8 mouse cellular contexts compared by ENCODE assay signal in the genomic region with DNA sequence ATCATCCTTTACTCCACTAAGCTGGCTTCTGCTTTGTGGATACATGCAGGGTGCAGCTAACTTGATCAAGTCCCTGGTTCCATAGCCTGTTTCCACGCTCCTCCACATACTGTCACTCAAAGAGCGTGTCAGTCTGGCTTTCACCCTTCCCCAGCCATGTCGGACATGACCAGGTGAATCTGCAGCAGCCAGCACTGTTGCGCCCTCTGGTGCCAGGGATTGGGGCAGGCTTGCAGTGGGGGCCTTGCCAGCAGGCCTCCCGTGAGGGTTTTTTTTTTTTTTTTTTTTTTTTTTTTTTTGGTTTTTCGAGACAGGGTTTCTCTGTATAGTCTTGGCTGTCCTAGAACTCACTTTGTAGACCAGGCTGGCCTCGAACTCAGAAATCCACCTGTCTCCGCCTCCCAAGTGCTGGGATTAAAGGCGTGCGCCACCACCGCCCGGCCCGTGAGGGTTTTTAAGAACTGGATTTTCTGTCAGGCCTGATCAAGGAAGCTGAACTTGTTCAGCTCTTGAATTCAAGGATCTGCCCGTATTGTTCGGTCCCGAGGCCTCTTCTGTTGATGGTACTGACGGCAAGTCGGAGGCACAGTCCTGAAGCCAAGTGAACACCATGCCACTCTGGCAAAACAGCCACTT. TPM values are rescaled to one million over a fixed set of nuclear protein-coding genes. Genes with fewer than 3 reads are reported as not detected.
DNase-seq lines count a peak whose midpoint lies in the region; ATAC-seq and TF ChIP-seq lines count a peak whose summit lies in the region.

No protein-coding gene starts in this region.

- no peak for TF ChIP-seq EP300 in MEL (IDR thresholded peaks at IDR 0.05; ENCODE audit: low read depth in 1 of 2, low read length in 2 of 2)
- TF ChIP-seq EP300 in stomach, postnatal 0 days (optimal IDR thresholded peaks at IDR 0.05): no peak

- no peak for DNase-seq in left cerebral cortex, adult 2 months (ENCODE audit: extremely low spot score in 1 of 2, low spot score in 2 of 2)
- no peak for DNase-seq in left cerebral cortex, postnatal 36 days (ENCODE audit: low spot score in 2 of 2)
- DNase-seq in MEL (ENCODE audit: low read depth, low spot score): peak; percentile 38
- DNase-seq in cerebellum, adult 9-11 months: peak; percentile 80
- DNase-seq in induced T-regulatory cell, adult 2 months (ENCODE audit: low read depth): peak; percentile 79
- peak; percentile 65 for DNase-seq in lung, embryonic 14.5 days
- DNase-seq in stomach, postnatal 0 days (ENCODE audit: low spot score): peak; percentile 80
- DNase-seq in layer of hippocampus, postnatal 14 days (ENCODE audit: low spot score in 2 of 2): no peak

- H3K4me1 ChIP-seq in MEL (ENCODE audit: control insufficient read depth in 1 of 2, insufficient read depth in 2 of 2, low read length in 2 of 2): no peaks in the 10 kb centered on the region
- no peaks in the 10 kb centered on the region for H3K4me1 ChIP-seq in lung, embryonic 14.5 days (ENCODE audit: insufficient read depth)
- H3K4me1 ChIP-seq in stomach, postnatal 0 days (replicated peaks; ENCODE audit: control insufficient read depth, insufficient read depth): no peaks in the 10 kb centered on the region

- TF ChIP-seq POLR2A in MEL (IDR thresholded peaks at IDR 0.05; ENCODE audit: control insufficient read depth in 1 of 2, insufficient read depth in 1 of 2, low read depth in 1 of 2, low read length in 2 of 2, poor library complexity in 1 of 2): no peak

- H3K4me3 ChIP-seq in left cerebral cortex, adult 2 months: no peak overlapping the region
- no peak overlapping the region for H3K4me3 ChIP-seq in MEL (ENCODE audit: control insufficient read depth in 1 of 2, insufficient read depth in 1 of 2, low read depth in 2 of 2, low read length in 2 of 2)
- no peak overlapping the region for H3K4me3 ChIP-seq in lung, embryonic 14.5 days (ENCODE audit: low read depth, low read length)
- no peak overlapping the region for H3K4me3 ChIP-seq in stomach, postnatal 0 days (ENCODE audit: low read depth, low read length)

- peak; percentile 47 for TF ChIP-seq CTCF in left cerebral cortex, adult 2 months (IDR thresholded peaks at IDR 0.05)
- TF ChIP-seq CTCF in MEL (IDR thresholded peaks at IDR 0.05 in 2 of 3, conservative IDR thresholded peaks at IDR 0.05 in 1 of 3; ENCODE audit: control insufficient read depth in 1 of 3, insufficient read depth in 1 of 3, low read depth in 2 of 3, low read length in 3 of 3, poor library complexity in 1 of 3, severe bottlenecking in 1 of 3): peak; percentile 23 to 76 (median 49); a peak in 5 of 6 replicates
- peak; percentile 70 for TF ChIP-seq CTCF in lung, embryonic 14.5 days (IDR thresholded peaks at IDR 0.05; ENCODE audit: low read depth)
- peak; percentile 80 for TF ChIP-seq CTCF in stomach, postnatal 0 days (IDR thresholded peaks at IDR 0.05; ENCODE audit: low read depth)

- H3K4me2 ChIP-seq in lung, embryonic 14.5 days: no peak overlapping the region
- no peak overlapping the region for H3K4me2 ChIP-seq in stomach, postnatal 0 days (replicated peaks; ENCODE audit: low read depth)

- H3K9me3 ChIP-seq in MEL (replicated peaks; ENCODE audit: insufficient read depth, low read length): no peaks in the 10 kb centered on the region
- no peaks in the 10 kb centered on the region for H3K9me3 ChIP-seq in lung, embryonic 14.5 days (ENCODE audit: low read depth, low read length)
- H3K9me3 ChIP-seq in stomach, postnatal 0 days (ENCODE audit: control insufficient read depth, low read length): no peaks in the 10 kb centered on the region

- TF ChIP-seq RAD21 in MEL (IDR thresholded peaks at IDR 0.05; ENCODE audit: low read depth, low read length): peak; percentile 19

- H3K9ac ChIP-seq in MEL (ENCODE audit: control insufficient read depth, low read depth, low read length, poor library complexity, severe bottlenecking): no peak overlapping the region
- no peak overlapping the region for H3K9ac ChIP-seq in lung, embryonic 14.5 days
- H3K9ac ChIP-seq in stomach, postnatal 0 days (ENCODE audit: low read length): no peak overlapping the region

- H3K79me2 ChIP-seq in MEL (ENCODE audit: control insufficient read depth, insufficient read depth, low read length, poor library complexity): no peaks in the 10 kb centered on the region

- intact Hi-C loops in left cerebral cortex, adult 2 months (cut with DNase I): no loop called here
- intact Hi-C loops in left cerebral cortex, postnatal 36 days (cut with DNase I): no loop called here

- H3K27me3 ChIP-seq in MEL (ENCODE audit: control insufficient read depth in 1 of 2, insufficient read depth in 2 of 2, low read length in 2 of 2): no peaks in the 10 kb centered on the region
- no peaks in the 10 kb centered on the region for H3K27me3 ChIP-seq in lung, embryonic 14.5 days (ENCODE audit: insufficient read depth, low read length)
- H3K27me3 ChIP-seq in stomach, postnatal 0 days (ENCODE audit: control insufficient read depth, insufficient read depth, low read length): no peaks in the 10 kb centered on the region

- no peak overlapping the region for H3K27ac ChIP-seq in left cerebral cortex, adult 2 months
- H3K27ac ChIP-seq in MEL (ENCODE audit: control insufficient read depth, low read depth, low read length): no peak overlapping the region
- H3K27ac ChIP-seq in lung, embryonic 14.5 days (ENCODE audit: low read depth): no peak overlapping the region
- H3K27ac ChIP-seq in stomach, postnatal 0 days (replicated peaks): no peak overlapping the region

- peaks cover 0 to 24% of the 10 kb centered on the region in 2 experiments; a peak in 2 of 4 replicates for H3K36me3 ChIP-seq in MEL (ENCODE audit: control insufficient read depth in 1 of 2, insufficient read depth in 2 of 2, low read length in 2 of 2)
- peaks cover 95% of the 10 kb centered on the region for H3K36me3 ChIP-seq in lung, embryonic 14.5 days (ENCODE audit: insufficient read depth)
- H3K36me3 ChIP-seq in stomach, postnatal 0 days (ENCODE audit: control insufficient read depth, insufficient read depth, low read length): peaks cover 56% of the 10 kb centered on the region

- 84% methylated on average over 17 of the region's 18 CpGs for WGBS in lung, embryonic 14.5 days
- WGBS in stomach, postnatal 0 days: 78% methylated on average over 16 of the region's 18 CpGs

- no peak for ATAC-seq in lung, embryonic 14.5 days (ENCODE audit: insufficient read depth)
- peak; percentile 43; the same call in 1 of the 2 replicates for ATAC-seq in stomach, postnatal 0 days (ENCODE audit: low FRiP score, low TSS enrichment)

TF ChIP-seq in MEL, 35 proteins besides CTCF, POLR2A, EP300 and RAD21:
- no peak for TF ChIP-seq MAZ (IDR thresholded peaks at IDR 0.05; ENCODE audit: low read depth, low read length)
- TF ChIP-seq SMC3 (IDR thresholded peaks at IDR 0.05; ENCODE audit: low read depth, low read length): peak; percentile 56
- TF ChIP-seq ZNF384 (IDR thresholded peaks at IDR 0.05; ENCODE audit: low read depth, low read length): peak; percentile 73
TF ChIP-seq in MEL: peak in this region for 2.

RNA-seq across cellular contexts. Expression of gene Prrc2b, which starts 41.1 kb away (rescaled TPM):
- 100 to 1,000 TPM; 268 to 280 TPM for total RNA-seq in left cerebral cortex, adult 2 months (2021)
- total RNA-seq in left cerebral cortex, postnatal 36 days (2021): 100 to 1,000 TPM; 257 to 259 TPM
- 14.8 and 18.4 TPM in 2 replicates for total RNA-seq in MEL (2012; rRNA removed)
- polyA plus RNA-seq in MEL (2012; ENCODE audit: insufficient read depth in 1 of 2, insufficient read length in 2 of 2, low read depth in 1 of 2, low replicate concordance in 2 of 2, missing spikeins in 1 of 2): 10 to 100 TPM; 42.2 to 42.9 TPM
- 69.0 and 76.8 TPM in 2 replicates for polyA plus RNA-seq in lung, embryonic 14.5 days (2014; fragmentation: Nextera tagmentation; extraction: Ambion mirVana)
- polyA plus RNA-seq in stomach, postnatal 0 days (2015; fragmentation: Nextera tagmentation; extraction: Ambion mirVana): 18.7 and 21.6 TPM in 2 replicates
- 100 to 1,000 TPM; 253 to 268 TPM for total RNA-seq in layer of hippocampus, postnatal 14 days (2021)

RNA-seq across cellular contexts. Expression of gene Pomt1, which starts 44.4 kb away (rescaled TPM):
- total RNA-seq in left cerebral cortex, adult 2 months (2021): 10 to 100 TPM; 23.7 to 25.3 TPM
- total RNA-seq in left cerebral cortex, postnatal 36 days (2021): 10 to 100 TPM; 16.3 to 22.1 TPM
- 30.7 and 34.2 TPM in 2 replicates for total RNA-seq in MEL (2012; rRNA removed)
- polyA plus RNA-seq in MEL (2012; ENCODE audit: insufficient read depth in 1 of 2, insufficient read length in 2 of 2, low read depth in 1 of 2, low replicate concordance in 2 of 2, missing spikeins in 1 of 2): 10 to 100 TPM in 1 of 2 experiments, not detected in 1; 42.8 TPM
- polyA plus RNA-seq in lung, embryonic 14.5 days (2014; fragmentation: Nextera tagmentation; extraction: Ambion mirVana): 19.4 and 21.6 TPM in 2 replicates
- polyA plus RNA-seq in stomach, postnatal 0 days (2015; fragmentation: Nextera tagmentation; extraction: Ambion mirVana): 6.2 and 6.9 TPM in 2 replicates
- total RNA-seq in layer of hippocampus, postnatal 14 days (2021): 10 to 100 TPM; 22.4 to 23.6 TPM

Comparison
In these comparisons a context has a peak if more than half of its experiments do, and no peak if none do; other contexts are left out.
1. DNase-seq: peak in MEL (single experiment), cerebellum, adult 9-11 months (single experiment), induced T-regulatory cell, adult 2 months (single experiment), lung, embryonic 14.5 days (single experiment) and stomach, postnatal 0 days (single experiment); none in left cerebral cortex, adult 2 months (0 of 2), left cerebral cortex, postnatal 36 days (0 of 2) and layer of hippocampus, postnatal 14 days (0 of 2).
2. RNA of gene Prrc2b, which starts 41.1 kb away (total RNA-seq): 268 to 280 TPM in left cerebral cortex, adult 2 months, 253 to 268 TPM in layer of hippocampus, postnatal 14 days and 257 to 259 TPM in left cerebral cortex, postnatal 36 days; 14.8 to 18.4 TPM in MEL; every median in the first group is over 10 times any median in the second.
3. Peak in every context shown above with its lines, with median percentiles within 50 percentile points of each other: CTCF ChIP-seq.